Mouse (Mus musculus): ENCODE measurements around the gene Fbxo27. TPM values are rescaled to one million over a fixed set of nuclear protein-coding genes. Genes with fewer than 3 reads are reported as not detected.
"Not testable (repeated sequence)": the region's sequence is repeated elsewhere in the genome, so short reads cannot be mapped to it uniquely, and the experiment has no call there.

Gene Fbxo27
- polyA plus RNA-seq, 1 experiment from 2014 or later: 1.4 TPM

DNA sequence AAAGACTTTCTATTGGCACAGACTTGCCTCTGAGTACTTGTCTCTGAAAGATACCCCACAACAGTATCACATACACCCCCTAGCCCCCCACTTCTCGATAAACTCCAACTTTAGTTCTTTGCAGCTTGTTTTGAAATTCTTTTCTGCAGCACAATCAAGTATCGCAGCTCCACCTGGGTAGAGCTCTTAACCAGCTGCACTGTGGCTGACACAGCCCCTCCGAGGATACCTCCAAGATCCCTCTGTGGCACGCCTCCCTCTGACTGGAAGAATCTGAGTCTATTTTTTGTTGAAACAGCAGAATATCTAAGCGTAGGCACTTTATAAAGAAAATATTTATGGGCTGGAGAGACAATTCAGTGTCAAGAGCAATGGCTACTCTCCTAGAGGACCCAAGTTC is 20.4 kb upstream of the Fbxo27 start:
- Histone ChIP-seq H3K36me3 (ENCODE audit: control insufficient read depth, insufficient read depth, low read length) (no peaks in the 10 kb centered on the region), H3K9me3 (ENCODE audit: control insufficient read depth, low read length) (no peaks in the 10 kb centered on the region), H3K27me3 (replicated peaks; ENCODE audit: control insufficient read depth, insufficient read depth, low read length) (no peaks in the 10 kb centered on the region; the same call in 1 of the 2 replicates), H3K4me2 (no peak overlapping the region), H3K9ac (ENCODE audit: low read depth, low read length) (no peak overlapping the region), H3K4me1 (replicated peaks; ENCODE audit: control insufficient read depth, insufficient read depth, low read length) (no peaks in the 10 kb centered on the region), H3K27ac (ENCODE audit: low read depth, low read length) (no peak overlapping the region), H3K4me3 (ENCODE audit: low read depth, low read length) (no peak overlapping the region)
- DNase-seq (ENCODE audit: low spot score): no peak
- 86% methylated on average over 5 of the region's 5 CpGs for WGBS
- no peak for ATAC-seq (replicated peaks; ENCODE audit: low FRiP score)

DNA sequence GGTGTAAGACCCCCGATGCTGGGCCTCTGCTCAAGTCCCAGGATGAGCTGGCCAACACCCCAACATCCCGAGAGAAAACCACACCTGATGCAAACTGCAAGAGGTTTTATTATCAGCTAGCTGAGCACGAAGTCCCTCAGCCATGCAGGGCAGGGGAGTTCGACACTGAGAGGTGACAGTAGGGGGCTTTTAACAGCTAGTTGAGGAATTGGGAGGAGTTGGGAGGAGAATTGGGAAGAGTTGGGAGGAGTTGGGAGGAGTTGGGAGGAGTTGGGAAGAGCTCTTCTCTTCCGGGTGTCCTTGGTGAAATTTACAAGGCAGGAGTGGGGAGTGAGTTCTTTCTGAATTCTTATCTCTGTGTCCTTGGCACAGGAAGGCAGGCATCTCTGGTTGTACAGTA is 19.9 kb upstream of the Fbxo27 start:
- 60% methylated on average over 5 of the region's 5 CpGs for WGBS
- DNase-seq (ENCODE audit: low spot score); H3K27me3 ChIP-seq (replicated peaks; ENCODE audit: control insufficient read depth, insufficient read depth, low read length); ATAC-seq (replicated peaks; ENCODE audit: low FRiP score); H3K4me3 ChIP-seq (ENCODE audit: low read depth, low read length); H3K4me2 ChIP-seq; H3K36me3 ChIP-seq (ENCODE audit: control insufficient read depth, insufficient read depth, low read length); H3K9ac ChIP-seq (ENCODE audit: low read depth, low read length); H3K9me3 ChIP-seq (ENCODE audit: control insufficient read depth, low read length); H3K4me1 ChIP-seq (replicated peaks; ENCODE audit: control insufficient read depth, insufficient read depth, low read length); H3K27ac ChIP-seq (ENCODE audit: low read depth, low read length): not testable (repeated sequence)

DNA sequence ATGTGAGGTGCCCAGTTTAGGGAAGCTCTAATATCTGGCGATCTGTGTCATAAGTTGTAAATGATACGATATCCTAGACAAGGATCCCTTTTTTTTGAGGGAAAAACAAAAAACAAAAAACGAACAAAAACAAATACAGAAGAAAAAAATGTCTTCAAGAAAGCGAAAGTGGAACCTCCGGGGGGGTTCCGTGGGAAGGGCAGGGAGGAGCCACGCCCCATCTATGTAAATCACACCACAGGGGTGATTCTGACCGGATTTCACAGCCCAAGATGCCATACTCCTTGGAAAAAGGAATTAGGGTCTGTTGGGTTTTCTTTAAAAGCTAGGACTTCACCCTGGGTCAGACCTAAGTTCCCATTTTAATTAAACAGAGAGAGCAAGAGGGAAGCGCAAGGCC is 17.7 kb upstream of the Fbxo27 start:
- no peak overlapping the region for H3K9ac ChIP-seq (ENCODE audit: low read depth, low read length)
- ATAC-seq (replicated peaks; ENCODE audit: low FRiP score): no peak
- H3K36me3 ChIP-seq (ENCODE audit: control insufficient read depth, insufficient read depth, low read length): no peaks in the 10 kb centered on the region
- no peaks in the 10 kb centered on the region for H3K9me3 ChIP-seq (ENCODE audit: control insufficient read depth, low read length)
- no peaks in the 10 kb centered on the region for H3K4me1 ChIP-seq (replicated peaks; ENCODE audit: control insufficient read depth, insufficient read depth, low read length)
- H3K4me3 ChIP-seq (ENCODE audit: low read depth, low read length): no peak overlapping the region
- H3K4me2 ChIP-seq: no peak overlapping the region
- DNase-seq (ENCODE audit: low spot score): no peak
- no peaks in the 10 kb centered on the region for H3K27me3 ChIP-seq (replicated peaks; ENCODE audit: control insufficient read depth, insufficient read depth, low read length)
- 59% methylated on average over 9 of the region's 9 CpGs for WGBS
- H3K27ac ChIP-seq (ENCODE audit: low read depth, low read length): no peak overlapping the region

DNA sequence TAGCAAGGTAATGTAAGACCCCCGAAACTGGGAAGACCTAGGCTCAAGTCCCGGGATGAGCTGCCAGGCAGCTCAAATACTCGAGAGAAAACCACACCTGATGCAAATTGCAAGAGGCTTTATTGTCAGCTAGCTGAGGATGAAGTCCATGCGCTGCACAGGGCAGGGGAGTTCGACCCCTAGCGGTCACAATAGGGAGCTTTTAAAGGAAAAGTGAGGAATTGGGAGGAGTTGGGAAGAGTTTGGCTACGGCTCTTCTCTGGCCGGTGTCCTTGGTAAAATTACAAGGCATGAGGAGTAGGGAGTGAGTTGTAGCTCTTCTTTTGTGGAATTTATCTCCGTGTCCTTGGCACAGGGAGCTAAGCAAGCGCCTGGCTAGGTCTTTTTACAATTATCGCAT is 16.9 kb upstream of the Fbxo27 start:
- no peaks in the 10 kb centered on the region for H3K4me1 ChIP-seq (replicated peaks; ENCODE audit: control insufficient read depth, insufficient read depth, low read length)
- no peaks in the 10 kb centered on the region for H3K9me3 ChIP-seq (ENCODE audit: control insufficient read depth, low read length)
- H3K4me3 ChIP-seq (ENCODE audit: low read depth, low read length): no peak overlapping the region
- H3K4me2 ChIP-seq: no peak overlapping the region
- H3K9ac ChIP-seq (ENCODE audit: low read depth, low read length): no peak overlapping the region
- no peaks in the 10 kb centered on the region for H3K27me3 ChIP-seq (replicated peaks; ENCODE audit: control insufficient read depth, insufficient read depth, low read length)
- no peak for ATAC-seq (replicated peaks; ENCODE audit: low FRiP score)
- H3K27ac ChIP-seq (ENCODE audit: low read depth, low read length): no peak overlapping the region
- no peak for DNase-seq (ENCODE audit: low spot score)
- 40% methylated on average over 11 of the region's 11 CpGs for WGBS
- H3K36me3 ChIP-seq (ENCODE audit: control insufficient read depth, insufficient read depth, low read length): no peaks in the 10 kb centered on the region

DNA sequence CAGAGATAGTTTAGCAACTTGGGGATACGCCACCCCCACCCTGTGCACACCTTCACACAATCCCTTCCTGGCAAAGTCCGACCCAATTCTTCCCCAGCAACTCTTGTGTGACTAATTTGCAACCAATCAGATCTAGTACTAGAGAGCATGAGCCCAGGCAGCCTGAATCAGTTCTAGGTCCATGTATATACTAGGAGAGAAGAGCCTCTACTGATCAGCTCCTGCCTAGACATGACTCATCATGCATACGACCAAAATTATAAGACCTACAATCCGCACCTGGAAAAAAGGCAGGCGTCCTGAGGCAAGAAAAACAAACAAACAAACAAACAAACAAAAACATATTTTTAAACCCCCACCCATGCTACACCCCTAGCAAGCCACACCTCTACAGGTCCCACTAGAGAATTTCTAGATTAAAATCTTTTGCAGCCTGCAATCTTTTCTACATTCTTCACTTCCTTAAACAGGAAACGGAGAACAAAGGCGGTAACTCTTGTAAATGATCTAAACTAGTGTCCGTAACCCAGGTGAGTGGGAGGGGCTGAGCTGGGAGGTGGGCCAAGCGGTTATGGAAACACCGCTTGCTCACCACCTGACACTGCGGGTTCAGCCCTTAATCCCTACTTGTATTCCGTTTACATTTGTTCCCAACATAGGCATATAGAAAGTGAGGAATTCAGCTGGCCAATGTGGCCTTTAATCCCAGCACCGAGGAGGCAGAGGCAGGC is 15.7 kb upstream of the Fbxo27 start:
- Histone ChIP-seq H3K27ac (ENCODE audit: low read depth, low read length) (no peak overlapping the region), H3K27me3 (replicated peaks; ENCODE audit: control insufficient read depth, insufficient read depth, low read length) (no peaks in the 10 kb centered on the region), H3K4me2 (no peak overlapping the region), H3K4me1 (replicated peaks; ENCODE audit: control insufficient read depth, insufficient read depth, low read length) (no peaks in the 10 kb centered on the region), H3K36me3 (ENCODE audit: control insufficient read depth, insufficient read depth, low read length) (no peaks in the 10 kb centered on the region), H3K9me3 (ENCODE audit: control insufficient read depth, low read length) (no peaks in the 10 kb centered on the region), H3K9ac (ENCODE audit: low read depth, low read length) (no peak overlapping the region), H3K4me3 (ENCODE audit: low read depth, low read length) (no peak overlapping the region)
- DNase-seq (ENCODE audit: low spot score) (no peak), ATAC-seq (replicated peaks; ENCODE audit: low FRiP score) (no peak)
- 66% methylated on average over 13 of the region's 13 CpGs for WGBS

DNA sequence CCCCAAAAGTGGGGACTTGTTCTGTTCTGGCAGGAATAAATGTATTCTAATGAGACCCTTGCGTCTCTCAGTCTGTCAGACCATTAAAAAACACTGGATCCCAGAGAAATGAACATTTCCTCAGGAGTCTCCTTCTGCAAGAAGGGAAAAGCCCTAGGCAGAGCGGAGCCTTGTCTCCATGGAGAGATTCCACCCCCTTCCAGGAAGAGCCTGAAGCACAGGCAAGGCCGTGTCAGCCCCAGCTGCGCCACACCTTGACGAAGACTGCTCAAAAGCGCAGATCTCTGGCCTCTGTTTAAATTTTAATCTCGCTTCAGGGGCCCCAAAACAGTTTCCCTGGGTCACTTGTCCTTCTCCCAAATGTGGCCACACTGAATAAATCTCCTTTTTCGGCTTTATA is 15.0 kb upstream of the Fbxo27 start:
- no peak overlapping the region for H3K27ac ChIP-seq (ENCODE audit: low read depth, low read length)
- H3K36me3 ChIP-seq (ENCODE audit: control insufficient read depth, insufficient read depth, low read length): no peaks in the 10 kb centered on the region
- H3K9ac ChIP-seq (ENCODE audit: low read depth, low read length): no peak overlapping the region
- H3K9me3 ChIP-seq (ENCODE audit: control insufficient read depth, low read length): no peaks in the 10 kb centered on the region
- H3K4me2 ChIP-seq: no peak overlapping the region
- H3K27me3 ChIP-seq (replicated peaks; ENCODE audit: control insufficient read depth, insufficient read depth, low read length): no peaks in the 10 kb centered on the region
- no peaks in the 10 kb centered on the region for H3K4me1 ChIP-seq (replicated peaks; ENCODE audit: control insufficient read depth, insufficient read depth, low read length)
- DNase-seq (ENCODE audit: low spot score): no peak
- no peak overlapping the region for H3K4me3 ChIP-seq (ENCODE audit: low read depth, low read length)
- 81% methylated on average over 8 of the region's 8 CpGs for WGBS
- no peak for ATAC-seq (replicated peaks; ENCODE audit: low FRiP score)

DNA sequence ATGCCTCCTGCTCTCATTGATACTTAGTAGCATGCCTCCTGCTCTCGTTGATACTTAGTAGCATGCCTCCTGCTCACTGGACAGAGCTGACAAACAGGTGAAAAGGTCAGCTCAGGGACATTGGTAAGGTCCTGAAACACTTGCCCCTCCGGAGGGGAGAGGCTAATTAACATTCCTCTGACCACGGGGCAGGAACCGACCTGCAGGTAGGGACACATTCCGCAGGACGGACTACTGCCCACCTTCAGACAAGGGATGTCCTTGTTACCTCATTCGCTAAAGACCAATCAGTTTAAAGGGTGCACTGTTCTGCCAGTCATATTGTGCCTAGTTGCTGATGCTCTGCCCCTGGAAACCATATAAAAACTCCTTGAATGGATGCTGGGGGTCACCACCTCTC is 1.6 kb upstream of the Fbxo27 start:
- no peaks in the 10 kb centered on the region for H3K36me3 ChIP-seq (ENCODE audit: control insufficient read depth, insufficient read depth, low read length)
- H3K4me2 ChIP-seq: no peak overlapping the region
- no peak for DNase-seq (ENCODE audit: low spot score)
- 64% methylated on average over 7 of the region's 7 CpGs for WGBS
- no peak overlapping the region for H3K9ac ChIP-seq (ENCODE audit: low read depth, low read length)
- H3K4me1 ChIP-seq (replicated peaks; ENCODE audit: control insufficient read depth, insufficient read depth, low read length): peaks cover 3% of the 10 kb centered on the region; the same call in 1 of the 2 replicates
- H3K27ac ChIP-seq (ENCODE audit: low read depth, low read length): no peak overlapping the region
- peaks cover 31% of the 10 kb centered on the region for H3K27me3 ChIP-seq (replicated peaks; ENCODE audit: control insufficient read depth, insufficient read depth, low read length)
- ATAC-seq (replicated peaks; ENCODE audit: low FRiP score): no peak
- no peak overlapping the region for H3K4me3 ChIP-seq (ENCODE audit: low read depth, low read length)
- H3K9me3 ChIP-seq (ENCODE audit: control insufficient read depth, low read length): no peaks in the 10 kb centered on the region

DNA sequence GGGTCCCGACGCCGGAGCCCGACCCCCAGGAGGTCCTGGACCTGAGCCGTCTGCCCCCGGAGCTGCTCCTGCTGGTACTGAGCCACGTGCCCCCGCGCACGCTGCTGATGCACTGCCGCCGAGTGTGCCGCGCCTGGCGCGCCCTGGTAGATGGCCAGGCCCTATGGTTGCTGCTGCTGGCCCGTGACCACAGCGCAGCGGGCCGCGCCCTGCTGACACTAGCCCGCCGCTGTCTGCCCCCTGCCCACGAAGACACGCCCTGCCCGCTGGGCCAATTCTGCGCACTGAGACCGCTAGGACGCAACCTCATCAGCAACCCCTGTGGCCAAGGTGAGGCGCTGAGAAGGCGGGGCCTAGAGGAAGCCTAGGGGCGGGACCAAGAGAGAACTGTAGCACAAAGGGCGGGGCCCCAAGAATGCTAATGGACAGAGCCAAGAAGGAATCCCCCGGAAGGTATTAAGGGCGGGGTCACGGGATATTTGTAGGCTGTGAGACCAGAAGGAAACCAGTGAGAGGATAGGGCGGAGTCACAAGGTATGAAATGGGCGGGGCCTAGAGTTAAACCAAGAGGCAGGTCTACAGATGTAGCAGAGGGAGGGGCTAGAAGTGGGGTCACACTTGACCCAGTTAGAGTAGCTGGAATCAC is 795 bp downstream of the Fbxo27 start:
- Histone ChIP-seq H3K4me3 (ENCODE audit: low read depth, low read length) (peak overlapping the region; percentile 43), H3K4me1 (replicated peaks; ENCODE audit: control insufficient read depth, insufficient read depth, low read length) (peaks cover 3% of the 10 kb centered on the region; the same call in 1 of the 2 replicates), H3K4me2 (peak overlapping the region; percentile 74), H3K27me3 (replicated peaks; ENCODE audit: control insufficient read depth, insufficient read depth, low read length) (peaks cover 31% of the 10 kb centered on the region), H3K9ac (ENCODE audit: low read depth, low read length) (0 out of 2 replicates have a peak overlapping the region, but pooled peaks have one; percentile 8), H3K27ac (ENCODE audit: low read depth, low read length) (no peak overlapping the region), H3K9me3 (ENCODE audit: control insufficient read depth, low read length) (no peaks in the 10 kb centered on the region), H3K36me3 (ENCODE audit: control insufficient read depth, insufficient read depth, low read length) (no peaks in the 10 kb centered on the region; the same call in 1 of the 2 replicates)
- DNase-seq (ENCODE audit: low spot score): peak; percentile 70
- WGBS: under 1% methylated on average over 38 of the region's 38 CpGs
- peak; percentile 64 for ATAC-seq (replicated peaks; ENCODE audit: low FRiP score)

DNA sequence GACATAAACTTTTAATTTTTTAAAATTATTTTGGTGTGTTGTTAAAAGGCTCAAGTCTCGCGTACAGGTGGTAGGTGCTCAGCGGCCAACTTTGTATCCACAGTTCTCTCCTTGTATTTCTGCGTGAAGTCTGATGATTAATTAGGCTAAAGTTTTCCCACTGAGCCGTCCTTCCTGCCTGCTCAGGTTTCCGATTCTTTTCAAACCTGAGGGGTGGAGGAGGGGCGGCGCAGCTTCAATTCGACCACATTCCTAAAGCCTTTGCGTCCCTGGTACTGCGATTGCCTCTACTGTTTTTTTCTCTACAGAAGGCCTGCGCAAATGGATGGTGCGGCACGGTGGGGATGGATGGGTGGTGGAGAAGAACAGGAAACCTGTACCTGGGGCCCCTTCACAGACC is 1.8 kb downstream of the Fbxo27 start:
- no peak overlapping the region for H3K27ac ChIP-seq (ENCODE audit: low read depth, low read length)
- H3K9me3 ChIP-seq (ENCODE audit: control insufficient read depth, low read length): no peaks in the 10 kb centered on the region
- peak overlapping the region; percentile 34 for H3K4me2 ChIP-seq
- no peak overlapping the region for H3K9ac ChIP-seq (ENCODE audit: low read depth, low read length)
- 8% methylated on average over 14 of the region's 14 CpGs for WGBS
- H3K4me1 ChIP-seq (replicated peaks; ENCODE audit: control insufficient read depth, insufficient read depth, low read length): peaks cover 3% of the 10 kb centered on the region; the same call in 1 of the 2 replicates
- no peaks in the 10 kb centered on the region; the same call in 1 of the 2 replicates for H3K36me3 ChIP-seq (ENCODE audit: control insufficient read depth, insufficient read depth, low read length)
- no peak for DNase-seq (ENCODE audit: low spot score)
- peaks cover 31% of the 10 kb centered on the region for H3K27me3 ChIP-seq (replicated peaks; ENCODE audit: control insufficient read depth, insufficient read depth, low read length)
- H3K4me3 ChIP-seq (ENCODE audit: low read depth, low read length): no peak overlapping the region
- no peak for ATAC-seq (replicated peaks; ENCODE audit: low FRiP score)

All from liver, embryonic 11.5 days (tissue).